Mouse (Mus musculus) MEL (cell line): ENCODE data around the gene Nat8f1.
A peak's percentile ranks its signal among the peaks of the same experiment; 100 is the strongest.

Experiments used
- EP300 ChIP-seq, 2 experiments: IDR thresholded peaks; 2 replicates each; pipeline ENCODE4 v1.6.1; 2011; ENCODE audit warnings: improper control_type of control experiment in 2 of 2, low read length in 2 of 2, low read depth in 1 of 2, mild to moderate bottlenecking in 1 of 2
- POLR2A ChIP-seq, 2 experiments: IDR thresholded peaks; 2 replicates each; pipeline ENCODE4 v1.6.1; 2011 to 2012; ENCODE audit warnings: low read length in 2 of 2, mild to moderate bottlenecking in 2 of 2, control low read depth in 1 of 2, improper control_type of control experiment in 1 of 2, low read depth in 1 of 2, moderate library complexity in 1 of 2; ENCODE audit not compliant: control insufficient read depth in 1 of 2, insufficient read depth in 1 of 2, poor library complexity in 1 of 2
- ZKSCAN1 ChIP-seq: IDR thresholded peaks from 2 replicates; pipeline ENCODE4 v1.6.1; 2012; ENCODE audit warnings: low read depth, mild to moderate bottlenecking, inconsistent platforms, low read length, improper control_type of control experiment, moderate library complexity

- TF ChIP-seq EP300 (IDR thresholded peaks at IDR 0.05; ENCODE audit: low read depth in 1 of 2, low read length in 2 of 2) (peak; percentile 34 to 60; a peak in 3 of 4 replicates), POLR2A (IDR thresholded peaks at IDR 0.05; ENCODE audit: control insufficient read depth in 1 of 2, insufficient read depth in 1 of 2, low read depth in 1 of 2, low read length in 2 of 2, poor library complexity in 1 of 2) (no peak), ZKSCAN1 (no peak)
Measured at GRCm38 (mm10) chr6:85926709-85927108, 11.2 kb upstream of the Nat8f1 start.
